Mouse (Mus musculus) C2C12 (cell line): ENCODE data around the gene Thsd7a. TPM values are rescaled to one million over a fixed set of nuclear protein-coding genes. Genes with fewer than 3 reads are reported as not detected.

Source experiments
- H3K27me3 ChIP-seq: one replicate; pipeline ENCODE4 v1.6.1; 2011; ENCODE audit not compliant: control insufficient read depth, insufficient read depth, insufficient read length
- H3K36me3 ChIP-seq: one replicate; pipeline ENCODE4 v1.6.1; 2011; ENCODE audit not compliant: control insufficient read depth, insufficient read depth
- H3K4me3 ChIP-seq: one replicate; pipeline ENCODE4 v1.5.1; 2011; ENCODE audit warnings: mild to moderate bottlenecking, control low read depth; ENCODE audit not compliant: poor library complexity, insufficient read depth, severe bottlenecking
- H3K79me2 ChIP-seq: one replicate; pipeline ENCODE4 v1.6.1; 2011; ENCODE audit not compliant: control insufficient read depth, insufficient read depth
- H3K79me3 ChIP-seq: one replicate; pipeline ENCODE4 v1.6.1; 2011; ENCODE audit warnings: low read depth, control low read depth
- H3ac ChIP-seq: one replicate; pipeline ENCODE3; 2011; ENCODE audit warnings: low read depth; ENCODE audit not compliant: control insufficient read depth, insufficient read length
- CEBPB ChIP-seq: IDR thresholded peaks from one replicate; pipeline ENCODE4 v1.6.1; 2011; ENCODE audit warnings: low read depth, mild to moderate bottlenecking, control low read depth, moderate library complexity
- CTCF ChIP-seq: IDR thresholded peaks from one replicate; pipeline ENCODE4 v1.5.1; 2011; ENCODE audit not compliant: control insufficient read depth, insufficient read depth, insufficient read length
- FOSL1 ChIP-seq: IDR thresholded peaks from one replicate; pipeline ENCODE4 v1.8.0; 2011; ENCODE audit warnings: mild to moderate bottlenecking, low read length; ENCODE audit not compliant: poor library complexity, insufficient read depth, severe bottlenecking
- MAX ChIP-seq: IDR thresholded peaks from one replicate; pipeline ENCODE4 v1.6.1; 2011; ENCODE audit warnings: mild to moderate bottlenecking, control low read depth
- MYOD1 ChIP-seq: IDR thresholded peaks from one replicate; pipeline ENCODE4 v1.6.1; 2011; ENCODE audit warnings: low read depth; ENCODE audit not compliant: control insufficient read depth, insufficient read length
- MYOG ChIP-seq: IDR thresholded peaks from one replicate; pipeline ENCODE4 v1.6.1; 2011; ENCODE audit not compliant: control insufficient read depth, insufficient read length; ENCODE audit errors: extremely low read depth
- USF1 ChIP-seq: IDR thresholded peaks from one replicate; pipeline ENCODE4 v1.6.1; 2011; ENCODE audit warnings: low read depth, mild to moderate bottlenecking, control low read depth, moderate library complexity
- polyA plus RNA-seq: library from polyadenylated mRNA; unstranded; fragments of >200 nt; fragmentation: generic; extraction: Trizol; gene quantifications from one replicate; pipeline ENCODE4 v1.2.1, GENCODE M21; 2012; ENCODE audit warnings: missing spikeins

Gene Thsd7a
- polyA plus RNA-seq, 1 experiment, result 4.2 TPM

GRCm38 (mm10) chr6:12716071-12716470 is 33.1 kb downstream of the Thsd7a start:
- H3K27me3 ChIP-seq, result no peaks in the 10 kb centered on the region
- H3K4me3 ChIP-seq, result no peak overlapping the region
- TF ChIP-seq FOSL1 (no peak), MAX (no peak), CTCF (no peak), MYOG (no peak), CEBPB (no peak), MYOD1 (no peak), USF1 (no peak)
- no peaks in the 10 kb centered on the region for H3K36me3 ChIP-seq
- no peaks in the 10 kb centered on the region for H3K79me2 ChIP-seq
- no peaks in the 10 kb centered on the region for H3K79me3 ChIP-seq
- H3ac ChIP-seq, result no peak overlapping the region

GRCm38 (mm10) chr6:12712581-12712980 is 36.6 kb downstream of the Thsd7a start:
- Histone ChIP-seq H3K79me3 (no peaks in the 10 kb centered on the region), H3K79me2 (no peaks in the 10 kb centered on the region), H3K27me3 (no peaks in the 10 kb centered on the region), H3ac (no peak overlapping the region), H3K36me3 (no peaks in the 10 kb centered on the region), H3K4me3 (no peak overlapping the region)
- TF ChIP-seq USF1 (no peak), CEBPB (no peak), MAX (no peak), MYOD1 (no peak), CTCF (no peak)

DNA sequence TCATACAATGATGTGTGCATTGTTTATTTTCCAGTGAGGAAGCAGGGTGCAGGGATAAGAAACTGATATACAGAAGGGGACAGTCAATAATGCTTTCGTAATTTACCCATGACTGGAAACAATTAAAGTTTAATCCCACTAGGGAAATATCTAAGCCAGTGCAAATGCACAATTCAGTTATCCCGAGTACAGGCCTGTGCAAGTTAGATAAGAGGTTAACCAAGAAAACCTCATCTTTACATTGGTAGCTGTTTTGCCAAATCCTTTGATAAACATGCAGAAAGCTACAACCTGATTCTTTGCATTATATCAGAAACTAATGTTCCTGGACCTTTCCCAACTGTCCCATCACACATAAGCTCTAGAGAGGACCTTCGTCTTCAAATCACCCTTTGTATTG is 46.3 kb downstream of the Thsd7a start:
- Histone ChIP-seq H3K79me3 (no peaks in the 10 kb centered on the region), H3K4me3 (no peak overlapping the region), H3K27me3 (no peaks in the 10 kb centered on the region), H3K79me2 (no peaks in the 10 kb centered on the region), H3K36me3 (no peaks in the 10 kb centered on the region), H3ac (no peak overlapping the region)
- TF ChIP-seq MYOD1 (no peak), FOSL1 (no peak), CEBPB (no peak), USF1 (no peak)

- TF ChIP-seq FOSL1, result no peak
- no peak for TF ChIP-seq CTCF
- no peak for TF ChIP-seq USF1
- no peak for TF ChIP-seq MAX
- TF ChIP-seq CEBPB, result no peak
- no peak for TF ChIP-seq MYOD1
- no peak for TF ChIP-seq MYOG
- Histone ChIP-seq H3ac (no peak overlapping the region), H3K79me3 (no peaks in the 10 kb centered on the region), H3K36me3 (no peaks in the 10 kb centered on the region), H3K4me3 (no peak overlapping the region), H3K27me3 (no peaks in the 10 kb centered on the region), H3K79me2 (no peaks in the 10 kb centered on the region)
These were observed 50.1 kb downstream of the Thsd7a start for GRCm38 (mm10) chr6:12699089-12699488.

- Histone ChIP-seq H3ac (no peak overlapping the region), H3K27me3 (no peaks in the 10 kb centered on the region), H3K36me3 (no peaks in the 10 kb centered on the region), H3K79me2 (no peaks in the 10 kb centered on the region), H3K79me3 (no peaks in the 10 kb centered on the region), H3K4me3 (no peak overlapping the region)
- TF ChIP-seq CTCF, result no peak
- no peak for TF ChIP-seq MAX
- TF ChIP-seq FOSL1, result no peak
- TF ChIP-seq USF1, result no peak
- no peak for TF ChIP-seq MYOD1
- TF ChIP-seq CEBPB, result no peak
- no peak for TF ChIP-seq MYOG
These were observed 55.5 kb downstream of the Thsd7a start for GRCm38 (mm10) chr6:12693689-12694088.

DNA sequence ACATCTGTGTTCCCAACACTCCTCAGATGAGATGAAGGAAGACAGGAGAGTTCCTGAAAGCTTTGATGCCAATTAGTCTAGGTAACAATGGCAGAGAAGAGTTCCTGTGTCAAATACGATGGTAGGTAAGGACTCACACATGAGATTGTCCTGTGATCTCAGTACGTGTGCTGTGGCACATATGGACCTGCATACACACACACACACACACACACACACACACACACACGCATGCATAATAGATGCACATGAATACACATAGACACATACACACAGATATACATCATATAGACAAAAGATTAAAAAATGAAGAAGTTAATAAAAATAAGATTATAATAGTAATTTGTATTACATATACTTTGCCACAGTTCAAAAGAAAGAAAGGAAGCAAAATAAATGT is 56.0 kb downstream of the Thsd7a start:
- no peak overlapping the region for H3ac ChIP-seq
- H3K36me3 ChIP-seq, result no peaks in the 10 kb centered on the region
- no peaks in the 10 kb centered on the region for H3K79me2 ChIP-seq
- TF ChIP-seq FOSL1, result no peak
- no peak for TF ChIP-seq CTCF
- TF ChIP-seq MAX, result no peak
- no peak for TF ChIP-seq CEBPB
- no peak overlapping the region for H3K4me3 ChIP-seq
- H3K79me3 ChIP-seq, result no peaks in the 10 kb centered on the region
- no peaks in the 10 kb centered on the region for H3K27me3 ChIP-seq
